9 mouse cellular contexts compared by ENCODE assay signal in the genomic region with DNA sequence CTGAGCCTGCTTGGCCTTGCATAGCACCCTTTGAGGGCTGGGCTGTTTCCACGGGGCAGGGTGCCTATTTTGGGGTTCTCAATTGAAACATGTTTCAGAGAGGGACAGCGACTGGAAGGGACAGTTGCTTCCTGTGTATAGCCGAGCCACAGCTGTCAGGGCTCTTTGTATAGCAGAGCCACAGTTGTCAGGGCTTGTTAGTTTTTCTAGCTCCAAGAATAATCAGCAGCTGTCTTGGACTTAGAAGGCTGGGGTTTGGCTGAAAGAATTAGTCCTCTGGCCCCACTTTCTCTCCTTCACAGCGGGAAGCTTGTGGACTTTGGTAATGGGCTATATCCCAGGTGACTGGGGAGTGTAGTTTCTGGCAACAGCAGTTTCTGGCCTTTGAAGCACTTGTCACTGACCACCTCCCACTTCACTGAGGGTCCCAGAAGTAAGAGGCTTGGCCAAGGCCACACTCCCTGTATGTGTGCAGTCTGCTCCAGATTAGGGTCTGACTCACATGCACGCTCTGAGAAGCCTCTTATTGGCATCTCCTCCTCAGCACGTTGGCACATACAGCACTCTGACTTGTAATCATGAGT. TPM values are rescaled to one million over a fixed set of nuclear protein-coding genes. Genes with fewer than 3 reads are reported as not detected.
DNase-seq lines count a peak whose midpoint lies in the region; ATAC-seq lines count a peak whose summit lies in the region.
"Had no signal": no experiment of that assay in that cellular context is flagged by ENCODE, and none has a peak within 500 bp of the region (broad histone marks: within the 10 kb centered on the region; RNA-seq: fewer than 3 reads in every experiment).

No protein-coding gene starts in this region.

- H3K9me3 ChIP-seq in hindbrain, embryonic 13.5 days = no peaks in the 10 kb centered on the region
- H3K9me3 ChIP-seq in hindbrain, embryonic 10.5 days = no peaks in the 10 kb centered on the region
- H3K9me3 ChIP-seq in forebrain, embryonic 14.5 days (replicated peaks; ENCODE audit: control insufficient read depth, low read length) = no peaks in the 10 kb centered on the region
- no peaks in the 10 kb centered on the region for H3K9me3 ChIP-seq in midbrain, embryonic 10.5 days (replicated peaks)
- H3K9me3 ChIP-seq: G1E had no signal

- peaks cover 32% of the 10 kb centered on the region for H3K4me1 ChIP-seq in hindbrain, embryonic 13.5 days (replicated peaks)
- H3K4me1 ChIP-seq in hindbrain, embryonic 10.5 days (replicated peaks) = peaks cover 37% of the 10 kb centered on the region
- H3K4me1 ChIP-seq in forebrain, embryonic 14.5 days (ENCODE audit: control insufficient read depth, insufficient read depth, low read length) = peaks cover 9% of the 10 kb centered on the region; the same call in 1 of the 2 replicates
- H3K4me1 ChIP-seq in midbrain, embryonic 10.5 days = peaks cover 55% of the 10 kb centered on the region

- no peak overlapping the region for H3K4me3 ChIP-seq in hindbrain, embryonic 13.5 days
- H3K4me3 ChIP-seq in hindbrain, embryonic 10.5 days = no peak overlapping the region
- no peak overlapping the region for H3K4me3 ChIP-seq in forebrain, embryonic 14.5 days (ENCODE audit: low read depth, low read length)
- no peak overlapping the region for H3K4me3 ChIP-seq in midbrain, embryonic 10.5 days

- H3K4me2 ChIP-seq in hindbrain, embryonic 13.5 days = no peak overlapping the region
- no peak overlapping the region for H3K4me2 ChIP-seq in forebrain, embryonic 14.5 days (ENCODE audit: low read length)

- H3K27ac ChIP-seq in hindbrain, embryonic 13.5 days = 0 out of 2 replicates have a peak overlapping the region, but pooled peaks have one; percentile 9
- H3K27ac ChIP-seq in hindbrain, embryonic 10.5 days = no peak overlapping the region; the same call in 1 of the 2 replicates
- H3K27ac ChIP-seq in forebrain, embryonic 14.5 days (ENCODE audit: low read depth, low read length) = no peak overlapping the region
- peak overlapping the region; percentile 55 for H3K27ac ChIP-seq in midbrain, embryonic 10.5 days (replicated peaks)

- H3K27me3 ChIP-seq in hindbrain, embryonic 13.5 days = no peaks in the 10 kb centered on the region
- H3K27me3 ChIP-seq in hindbrain, embryonic 10.5 days (ENCODE audit: insufficient read depth, poor library complexity, severe bottlenecking) = no peaks in the 10 kb centered on the region
- H3K27me3 ChIP-seq in forebrain, embryonic 14.5 days (replicated peaks; ENCODE audit: control insufficient read depth, insufficient read depth, low read length) = no peaks in the 10 kb centered on the region
- H3K27me3 ChIP-seq in midbrain, embryonic 10.5 days (ENCODE audit: low read depth, poor library complexity, severe bottlenecking) = no peaks in the 10 kb centered on the region

- ATAC-seq in hindbrain, embryonic 13.5 days (ENCODE audit: low FRiP score) = peak; percentile 24; the same call in 1 of the 2 replicates
- ATAC-seq in forebrain, embryonic 14.5 days = no peak

- no peaks in the 10 kb centered on the region; the same call in 1 of the 2 replicates for H3K36me3 ChIP-seq in hindbrain, embryonic 13.5 days
- no peaks in the 10 kb centered on the region for H3K36me3 ChIP-seq in hindbrain, embryonic 10.5 days
- no peaks in the 10 kb centered on the region for H3K36me3 ChIP-seq in forebrain, embryonic 14.5 days (ENCODE audit: control insufficient read depth, insufficient read depth, low read length)
- peaks cover 8% of the 10 kb centered on the region for H3K36me3 ChIP-seq in midbrain, embryonic 10.5 days
- H3K36me3 ChIP-seq: G1E had no signal

- H3K9ac ChIP-seq in hindbrain, embryonic 13.5 days = no peak overlapping the region
- no peak overlapping the region for H3K9ac ChIP-seq in forebrain, embryonic 14.5 days (ENCODE audit: low read length)

- no peak for DNase-seq in hindbrain, embryonic 10.5 days (ENCODE audit: low spot score)
- DNase-seq in CD8-positive naive resting alpha-beta T cell, adult 2 months (ENCODE audit: low read depth in 2 of 2, low spot score in 2 of 2) = peak; percentile 9 to 27
- peak; percentile 4 for DNase-seq in forebrain, embryonic 14.5 days (ENCODE audit: low spot score)
- peak; percentile 29 for DNase-seq in midbrain, embryonic 10.5 days (ENCODE audit: low spot score)
- no peak for DNase-seq in urinary bladder, postnatal 4 days (ENCODE audit: low spot score in 2 of 2)
- no peak for DNase-seq in layer of hippocampus, postnatal 10 days (ENCODE audit: low spot score in 2 of 2)
- DNase-seq in adrenal gland, postnatal 4 days (ENCODE audit: low spot score in 2 of 2) = no peak

- 63% methylated on average over 6 of the region's 6 CpGs for WGBS in hindbrain, embryonic 13.5 days
- 69% methylated on average over 6 of the region's 6 CpGs for WGBS in hindbrain, embryonic 10.5 days
- 61% methylated on average over 6 of the region's 6 CpGs for WGBS in forebrain, embryonic 14.5 days
- WGBS in midbrain, embryonic 10.5 days = 61% methylated on average over 6 of the region's 6 CpGs

RNA-seq across cellular contexts. Expression of gene Rhoq, which starts 25.8 kb away (rescaled TPM):
- 6.2 and 6.9 TPM in 2 replicates for polyA plus RNA-seq in hindbrain, embryonic 13.5 days (2015; fragmentation: Nextera tagmentation; extraction: Ambion mirVana)
- polyA plus RNA-seq in hindbrain, embryonic 10.5 days (2016; fragmentation: Nextera tagmentation; extraction: Ambion mirVana) = 8.4 and 9.7 TPM in 2 replicates
- 5.2 and 6.2 TPM in 2 replicates for polyA plus RNA-seq in forebrain, embryonic 14.5 days (2014; fragmentation: Nextera tagmentation; extraction: Ambion mirVana)
- polyA plus RNA-seq in midbrain, embryonic 10.5 days (2016; fragmentation: Nextera tagmentation; extraction: Ambion mirVana) = 9.0 and 9.9 TPM in 2 replicates
- total RNA-seq in layer of hippocampus, postnatal 10 days (2021) = 10 to 100 TPM; 38.6 to 39.4 TPM
- total RNA-seq in adrenal gland, postnatal 4 days (2021) = 10 to 100 TPM; 46.0 to 46.9 TPM

RNA-seq across cellular contexts. Expression of gene Pigf, which starts 36.5 kb away (rescaled TPM):
- 36.8 and 37.0 TPM in 2 replicates for polyA plus RNA-seq in hindbrain, embryonic 13.5 days (2015; fragmentation: Nextera tagmentation; extraction: Ambion mirVana)
- 43.4 and 50.4 TPM in 2 replicates for polyA plus RNA-seq in hindbrain, embryonic 10.5 days (2016; fragmentation: Nextera tagmentation; extraction: Ambion mirVana)
- 34.8 and 35.3 TPM in 2 replicates for polyA plus RNA-seq in forebrain, embryonic 14.5 days (2014; fragmentation: Nextera tagmentation; extraction: Ambion mirVana)
- polyA plus RNA-seq in midbrain, embryonic 10.5 days (2016; fragmentation: Nextera tagmentation; extraction: Ambion mirVana) = 50.0 and 52.2 TPM in 2 replicates
- total RNA-seq in layer of hippocampus, postnatal 10 days (2021) = 10 to 100 TPM; 15.7 to 20.1 TPM
- 10 to 100 TPM; 11.4 to 13.0 TPM for total RNA-seq in adrenal gland, postnatal 4 days (2021)

RNA-seq across cellular contexts. Expression of gene Cript, which starts 36.7 kb away (rescaled TPM):
- polyA plus RNA-seq in hindbrain, embryonic 13.5 days (2015; fragmentation: Nextera tagmentation; extraction: Ambion mirVana) = 224 and 236 TPM in 2 replicates
- 160 and 195 TPM in 2 replicates for polyA plus RNA-seq in hindbrain, embryonic 10.5 days (2016; fragmentation: Nextera tagmentation; extraction: Ambion mirVana)
- polyA plus RNA-seq in forebrain, embryonic 14.5 days (2014; fragmentation: Nextera tagmentation; extraction: Ambion mirVana) = 249 and 265 TPM in 2 replicates
- polyA plus RNA-seq in midbrain, embryonic 10.5 days (2016; fragmentation: Nextera tagmentation; extraction: Ambion mirVana) = 161 and 172 TPM in 2 replicates
- total RNA-seq in layer of hippocampus, postnatal 10 days (2021) = 10 to 100 TPM; 53.9 to 59.0 TPM
- 10 to 100 TPM; 49.8 to 50.1 TPM for total RNA-seq in adrenal gland, postnatal 4 days (2021)

RNA-seq across cellular contexts. Expression of gene Atp6v1e2, which starts 41.0 kb away (rescaled TPM):
- not detected in 2 replicates for polyA plus RNA-seq in hindbrain, embryonic 13.5 days (2015; fragmentation: Nextera tagmentation; extraction: Ambion mirVana)
- polyA plus RNA-seq in hindbrain, embryonic 10.5 days (2016; fragmentation: Nextera tagmentation; extraction: Ambion mirVana) = not detected in 2 replicates
- polyA plus RNA-seq in forebrain, embryonic 14.5 days (2014; fragmentation: Nextera tagmentation; extraction: Ambion mirVana) = not detected in 2 replicates
- polyA plus RNA-seq in midbrain, embryonic 10.5 days (2016; fragmentation: Nextera tagmentation; extraction: Ambion mirVana) = not detected in 2 replicates
- under 1 TPM in 1 of 2 experiments, not detected in 1; 0.37 TPM for total RNA-seq in layer of hippocampus, postnatal 10 days (2021)
- total RNA-seq in adrenal gland, postnatal 4 days (2021) = not detected
- total RNA-seq: G1E had no signal
- polyA plus RNA-seq: G1E had no signal

Comparison
In these comparisons a context has a peak if more than half of its experiments do, and no peak if none do; other contexts are left out.
1. H3K27ac ChIP-seq: peak in hindbrain, embryonic 13.5 days (single experiment) and midbrain, embryonic 10.5 days (single experiment); none in hindbrain, embryonic 10.5 days (single experiment) and forebrain, embryonic 14.5 days (single experiment).
2. DNase-seq: peak in CD8-positive naive resting alpha-beta T cell, adult 2 months (2 of 2), forebrain, embryonic 14.5 days (single experiment) and midbrain, embryonic 10.5 days (single experiment); none in hindbrain, embryonic 10.5 days (single experiment), urinary bladder, postnatal 4 days (0 of 2), layer of hippocampus, postnatal 10 days (0 of 2) and adrenal gland, postnatal 4 days (0 of 2).